Mouse (Mus musculus) kidney, adult 2 months (tissue): Measurements from ENCODE around the gene Rhoj.

ENCODE experiments used
- CTCF ChIP-seq: fragments of 200-500 bp; conservative IDR thresholded peaks from 2 replicates; pipeline ENCODE4 v1.5.1; 2011; ENCODE audit warnings: low read depth, mild to moderate bottlenecking, control low read depth, low read length, moderate library complexity, mixed read lengths; ENCODE audit not compliant: insufficient read depth, insufficient read length
- POLR2A ChIP-seq: fragments of 200-500 bp; IDR thresholded peaks from one replicate; pipeline ENCODE4 v1.6.1; 2011; ENCODE audit warnings: low read depth, low read length, control low read depth

- TF ChIP-seq POLR2A: no peak
- TF ChIP-seq CTCF: no peak
Measured at GRCm38 (mm10) chr12:75416681-75417080, 108.6 kb downstream of the Rhoj start, which contains the start of gene Gphb5.
